Mouse (Mus musculus): ENCODE results near the gene Zfp787. TPM values are rescaled to one million over a fixed set of nuclear protein-coding genes. Genes with fewer than 3 reads are reported as not detected.

Gene Zfp787
- total and polyA plus RNA-seq, 2 experiments from 2014 or later, result 61.5 to 66.7 TPM

- WGBS, result under 1% methylated on average over 24 of the region's 24 CpGs
- TF ChIP-seq CTCF (IDR thresholded peaks at IDR 0.05), result peak; percentile 78
Measured at GRCm38 (mm10) chr7:6171444-6172005, 15.7 kb upstream of the Zfp787 start.

DNA sequence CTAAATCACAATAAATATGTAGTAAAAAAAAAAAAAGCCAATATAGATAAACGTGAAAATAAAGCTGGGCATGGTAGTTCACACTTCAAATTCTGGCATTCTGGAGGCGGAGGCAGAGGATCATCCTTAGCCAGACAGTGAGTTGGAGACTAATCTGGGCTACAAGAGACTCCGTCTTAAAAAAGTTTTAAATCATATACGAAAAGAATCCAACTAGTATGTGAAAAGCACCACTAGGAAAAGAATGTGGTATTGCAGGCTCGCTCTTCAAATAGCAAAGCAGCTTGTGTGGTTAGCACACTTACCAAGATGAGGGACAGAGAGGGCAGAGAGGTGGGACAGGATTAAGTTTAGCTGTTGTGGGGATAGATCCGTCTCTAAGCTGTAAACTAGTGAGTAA is 15.1 kb upstream of the Zfp787 start:
- 49% methylated on average over 6 of the region's 6 CpGs for WGBS
- H3K4me3 ChIP-seq (ENCODE audit: low read depth, low read length), result peak overlapping the region; percentile 63; the same call in 1 of the 2 replicates

More at GRCm38 (mm10) chr7:6171444-6172005, 15.7 kb upstream of the Zfp787 start:
- peak; percentile 83 for DNase-seq (ENCODE audit: low spot score)
- H3K4me2 ChIP-seq (ENCODE audit: low read depth, low read length, poor library complexity, severe bottlenecking), result peak overlapping the region; percentile 66
- H3K27ac ChIP-seq (ENCODE audit: low read depth, low read length), result peak overlapping the region; percentile 79
- H3K27me3 ChIP-seq (ENCODE audit: insufficient read depth, low read length), result no peaks in the 10 kb centered on the region
- H3K36me3 ChIP-seq (ENCODE audit: insufficient read depth, low read length), result no peaks in the 10 kb centered on the region
- peak overlapping the region; percentile 63 for H3K4me3 ChIP-seq (ENCODE audit: low read depth, low read length)
- no peaks in the 10 kb centered on the region for H3K9me3 ChIP-seq (ENCODE audit: low read length)
- no peaks in the 10 kb centered on the region for H3K4me1 ChIP-seq (ENCODE audit: insufficient read depth, low read length)
- peak overlapping the region; percentile 44; the same call in 1 of the 2 replicates for H3K9ac ChIP-seq (replicated peaks; ENCODE audit: low read length, poor library complexity, severe bottlenecking)
- ATAC-seq (ENCODE audit: low FRiP score), result peak; percentile 75

DNA sequence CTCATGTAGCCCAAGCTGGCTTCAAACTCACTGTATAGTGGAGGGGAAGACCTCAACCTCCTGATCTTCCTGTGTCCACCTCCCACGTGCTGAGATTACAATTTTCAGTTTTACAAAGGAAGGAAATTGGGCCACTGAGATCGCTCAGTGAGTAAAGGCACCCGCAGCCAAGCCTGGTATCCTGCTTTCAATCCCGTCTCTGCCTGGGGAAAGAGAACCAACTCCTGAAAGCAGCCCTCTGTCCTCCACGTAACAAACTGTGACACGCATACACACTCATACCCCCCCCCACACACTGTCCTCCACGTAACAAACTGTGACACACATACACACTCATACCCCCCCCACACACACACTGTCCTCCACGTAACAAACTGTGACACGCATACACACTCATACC is 14.6 kb upstream of the Zfp787 start:
- no peak for DNase-seq (ENCODE audit: low spot score)
- H3K4me2 ChIP-seq (ENCODE audit: low read depth, low read length, poor library complexity, severe bottlenecking), result no peak overlapping the region
- H3K9ac ChIP-seq (replicated peaks; ENCODE audit: low read length, poor library complexity, severe bottlenecking), result no peak overlapping the region
- whole genome bisulfite sequencing, result 76% methylated on average over 9 of the region's 9 CpGs
- H3K27ac ChIP-seq (ENCODE audit: low read depth, low read length), result no peak overlapping the region
- no peak for TF ChIP-seq CTCF (IDR thresholded peaks at IDR 0.05)
- no peaks in the 10 kb centered on the region for H3K36me3 ChIP-seq (ENCODE audit: insufficient read depth, low read length)
- H3K27me3 ChIP-seq (ENCODE audit: insufficient read depth, low read length), result no peaks in the 10 kb centered on the region
- no peaks in the 10 kb centered on the region for H3K9me3 ChIP-seq (ENCODE audit: low read length)
- no peaks in the 10 kb centered on the region for H3K4me1 ChIP-seq (ENCODE audit: insufficient read depth, low read length)
- ATAC-seq (ENCODE audit: low FRiP score), result no peak
- no peak overlapping the region for H3K4me3 ChIP-seq (ENCODE audit: low read depth, low read length)

More for the DNA sequence above, 15.1 kb upstream of the Zfp787 start:
- H3K9me3 ChIP-seq (ENCODE audit: low read length), result no peaks in the 10 kb centered on the region
- H3K27ac ChIP-seq (ENCODE audit: low read depth, low read length), result peak overlapping the region; percentile 79
- no peak for ATAC-seq (ENCODE audit: low FRiP score)
- no peaks in the 10 kb centered on the region for H3K4me1 ChIP-seq (ENCODE audit: insufficient read depth, low read length)
- H3K36me3 ChIP-seq (ENCODE audit: insufficient read depth, low read length), result no peaks in the 10 kb centered on the region
- no peak for DNase-seq (ENCODE audit: low spot score)
- peak overlapping the region; percentile 66 for H3K4me2 ChIP-seq (ENCODE audit: low read depth, low read length, poor library complexity, severe bottlenecking)
- TF ChIP-seq CTCF (IDR thresholded peaks at IDR 0.05), result no peak
- H3K9ac ChIP-seq (replicated peaks; ENCODE audit: low read length, poor library complexity, severe bottlenecking), result no peak overlapping the region
- no peaks in the 10 kb centered on the region for H3K27me3 ChIP-seq (ENCODE audit: insufficient read depth, low read length)

DNA sequence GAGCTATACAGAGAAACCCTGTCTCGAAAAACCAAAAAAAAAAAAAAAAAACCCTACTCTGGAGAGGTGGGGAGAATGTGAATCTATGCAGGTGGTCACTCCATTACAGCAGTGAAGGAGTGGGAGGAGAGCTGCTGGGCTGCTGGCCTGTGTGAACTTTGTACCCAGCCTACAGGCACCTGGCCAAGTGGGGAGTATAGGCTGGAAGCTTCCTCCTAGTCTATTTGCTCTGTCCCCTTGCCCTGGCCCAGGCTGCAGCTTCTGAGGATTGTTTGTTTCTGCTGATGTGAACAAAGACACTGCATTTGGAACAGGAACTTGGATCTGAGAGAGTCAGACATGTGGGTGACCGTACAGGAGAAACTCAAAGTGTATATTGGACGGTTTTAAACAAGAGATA is 13.6 kb upstream of the Zfp787 start:
- no peak for TF ChIP-seq CTCF (IDR thresholded peaks at IDR 0.05)
- H3K4me2 ChIP-seq (ENCODE audit: low read depth, low read length, poor library complexity, severe bottlenecking), result no peak overlapping the region
- no peak overlapping the region for H3K4me3 ChIP-seq (ENCODE audit: low read depth, low read length)
- no peak overlapping the region for H3K27ac ChIP-seq (ENCODE audit: low read depth, low read length)
- WGBS, result 62% methylated on average over 3 of the region's 3 CpGs
- H3K9me3 ChIP-seq (ENCODE audit: low read length), result no peaks in the 10 kb centered on the region
- H3K4me1 ChIP-seq (ENCODE audit: insufficient read depth, low read length), result no peaks in the 10 kb centered on the region
- H3K36me3 ChIP-seq (ENCODE audit: insufficient read depth, low read length), result no peaks in the 10 kb centered on the region
- no peak overlapping the region for H3K9ac ChIP-seq (replicated peaks; ENCODE audit: low read length, poor library complexity, severe bottlenecking)
- H3K27me3 ChIP-seq (ENCODE audit: insufficient read depth, low read length), result no peaks in the 10 kb centered on the region
- ATAC-seq (ENCODE audit: low FRiP score), result no peak
- DNase-seq (ENCODE audit: low spot score), result no peak

GRCm38 (mm10) chr7:6164671-6165070 is 8.9 kb upstream of the Zfp787 start:
- TF ChIP-seq CTCF (IDR thresholded peaks at IDR 0.05), result no peak
- Histone ChIP-seq H3K4me3 (ENCODE audit: low read depth, low read length) (no peak overlapping the region), H3K9me3 (ENCODE audit: low read length) (no peaks in the 10 kb centered on the region), H3K4me2 (ENCODE audit: low read depth, low read length, poor library complexity, severe bottlenecking) (no peak overlapping the region), H3K27ac (ENCODE audit: low read depth, low read length) (no peak overlapping the region), H3K27me3 (ENCODE audit: insufficient read depth, low read length) (0 out of 2 replicates have a peak, but pooled peaks cover 3% of the 10 kb centered on the region), H3K9ac (replicated peaks; ENCODE audit: low read length, poor library complexity, severe bottlenecking) (no peak overlapping the region), H3K36me3 (ENCODE audit: insufficient read depth, low read length) (no peaks in the 10 kb centered on the region), H3K4me1 (ENCODE audit: insufficient read depth, low read length) (no peaks in the 10 kb centered on the region)
- DNase-seq (ENCODE audit: low spot score), result no peak
- 67% methylated on average over 5 of the region's 5 CpGs for WGBS
- no peak for ATAC-seq (ENCODE audit: low FRiP score)

DNA sequence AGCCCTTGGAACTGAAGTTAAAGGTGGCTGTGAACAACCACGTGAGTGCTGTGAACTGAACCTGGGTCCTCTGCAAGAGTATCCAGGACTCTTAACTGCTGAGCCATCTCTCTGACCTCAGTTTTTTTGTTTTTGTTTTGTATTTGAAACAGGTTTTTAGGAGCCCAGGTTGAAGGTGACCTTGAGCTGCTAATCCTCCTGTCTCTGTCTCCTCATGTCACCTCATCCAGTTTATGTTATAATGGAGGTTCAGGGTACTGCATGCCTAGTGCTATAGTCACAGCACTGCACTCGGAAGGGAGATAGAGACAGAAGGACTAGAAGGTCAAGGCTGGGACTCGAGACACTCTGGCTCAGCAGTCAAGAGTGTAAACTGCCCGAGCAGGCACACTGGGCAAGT is 6.4 kb upstream of the Zfp787 start:
- WGBS, result 77% methylated on average over 4 of the region's 4 CpGs
- no peak overlapping the region for H3K4me2 ChIP-seq (ENCODE audit: low read depth, low read length, poor library complexity, severe bottlenecking)
- H3K27ac ChIP-seq (ENCODE audit: low read depth, low read length), result no peak overlapping the region
- no peaks in the 10 kb centered on the region for H3K9me3 ChIP-seq (ENCODE audit: low read length)
- no peak for TF ChIP-seq CTCF (IDR thresholded peaks at IDR 0.05)
- DNase-seq (ENCODE audit: low spot score), result no peak
- H3K4me1 ChIP-seq (ENCODE audit: insufficient read depth, low read length), result no peaks in the 10 kb centered on the region
- no peaks in the 10 kb centered on the region for H3K36me3 ChIP-seq (ENCODE audit: insufficient read depth, low read length)
- H3K9ac ChIP-seq (replicated peaks; ENCODE audit: low read length, poor library complexity, severe bottlenecking), result no peak overlapping the region
- no peak for ATAC-seq (ENCODE audit: low FRiP score)
- 0 out of 2 replicates have a peak, but pooled peaks cover 3% of the 10 kb centered on the region for H3K27me3 ChIP-seq (ENCODE audit: insufficient read depth, low read length)
- no peak overlapping the region for H3K4me3 ChIP-seq (ENCODE audit: low read depth, low read length)
